Mouse (Mus musculus) retina, postnatal 1 day (tissue): ENCODE data around the gene Tmem178.

Experiments used
- DNase-seq: peaks from one replicate; pipeline ENCODE4 v3.0.0-alpha.2; 2012

The Tmem178 gene

GRCm38 (mm10) chr17:80944530-80945198 lies at the start of gene Tmem178:
Tmem178 (plus strand) TSS chr17:80944632.
- peak; percentile 76 for DNase-seq

GRCm38 (mm10) chr17:80896481-80896880 lies 48.0 kb upstream of the Tmem178 start:
- no peak for DNase-seq

GRCm38 (mm10) chr17:80897709-80898440 lies 46.6 kb upstream of the Tmem178 start:
- no peak for DNase-seq

GRCm38 (mm10) chr17:80899513-80900199 lies 44.8 kb upstream of the Tmem178 start:
- DNase-seq = peak; percentile 62

GRCm38 (mm10) chr17:80900200-80900520 lies 44.3 kb upstream of the Tmem178 start:
- DNase-seq = no peak

GRCm38 (mm10) chr17:80901885-80902284 lies 42.5 kb upstream of the Tmem178 start:
- no peak for DNase-seq

GRCm38 (mm10) chr17:80903121-80903875 lies 41.1 kb upstream of the Tmem178 start:
- DNase-seq = no peak

GRCm38 (mm10) chr17:80904061-80904460 lies 40.4 kb upstream of the Tmem178 start:
- peak; percentile 31 for DNase-seq

- DNase-seq = no peak
Observed at GRCm38 (mm10) chr17:80915666-80916065, 28.8 kb upstream of the Tmem178 start.

- DNase-seq = no peak
Observed at GRCm38 (mm10) chr17:80919261-80919660, 25.2 kb upstream of the Tmem178 start.

GRCm38 (mm10) chr17:80921286-80922134 lies 22.9 kb upstream of the Tmem178 start:
- DNase-seq = no peak

GRCm38 (mm10) chr17:80925554-80925953 lies 18.9 kb upstream of the Tmem178 start:
- DNase-seq = no peak

GRCm38 (mm10) chr17:80927151-80927550 lies 17.3 kb upstream of the Tmem178 start:
- DNase-seq = no peak

- DNase-seq = no peak
Observed at GRCm38 (mm10) chr17:80932716-80933115, 11.7 kb upstream of the Tmem178 start.

- DNase-seq = no peak
Observed at GRCm38 (mm10) chr17:80933401-80934029, 10.9 kb upstream of the Tmem178 start.

GRCm38 (mm10) chr17:80935807-80936519 lies 8.5 kb upstream of the Tmem178 start:
- no peak for DNase-seq

GRCm38 (mm10) chr17:80936521-80936920 lies 7.9 kb upstream of the Tmem178 start:
- no peak for DNase-seq

- DNase-seq = no peak
Observed at GRCm38 (mm10) chr17:80939833-80940232, 4.6 kb upstream of the Tmem178 start.

- no peak for DNase-seq
Observed at GRCm38 (mm10) chr17:80941857-80942256, 2.6 kb upstream of the Tmem178 start.

- DNase-seq = peak; percentile 44
Observed at GRCm38 (mm10) chr17:80943835-80944529, 450 bp upstream of the Tmem178 start.
